Mouse (Mus musculus): ENCODE results near the gene Slc6a18.
"Not testable (repeated sequence)": the region's sequence is repeated elsewhere in the genome, so short reads cannot be mapped to it uniquely, and the experiment has no call there.

GRCm38 (mm10) chr13:73703486-73703885, 25.7 kb upstream of the Slc6a18 start:
- not testable (repeated sequence) for TF ChIP-seq CTCF (IDR thresholded peaks at IDR 0.05; ENCODE audit: low read depth); EP300 (optimal IDR thresholded peaks at IDR 0.05)
